Mouse (Mus musculus) hindbrain, embryonic 16.5 days (tissue): Measurements from ENCODE around the gene Ift20. TPM values are rescaled to one million over a fixed set of nuclear protein-coding genes. Genes with fewer than 3 reads are reported as not detected.
A peak's percentile ranks its signal among the peaks of the same experiment; 100 is the strongest.

Experiments
- ATAC-seq: fragments of 200-750 bp; cut with Nextera tagmentation; 2 replicates; pipeline ENCODE4 v1.8.0; 2017; ENCODE audit warnings: moderate TSS enrichment, moderate library complexity
- H3K27ac ChIP-seq: fragments of 300-500 bp; sonication (generic); 2 replicates; pipeline ENCODE4 v1.5.1; 2014; ENCODE audit warnings: low read depth, mild to moderate bottlenecking, control low read depth, low read length, moderate library complexity
- H3K27me3 ChIP-seq: fragments of 300-500 bp; sonication (generic); replicated peaks from 2 replicates; pipeline ENCODE4 v1.6.1; 2014; ENCODE audit warnings: low read length; ENCODE audit not compliant: control insufficient read depth, insufficient read depth
- H3K36me3 ChIP-seq: fragments of 300-500 bp; sonication (generic); 2 replicates; pipeline ENCODE4 v1.6.1; 2014; ENCODE audit warnings: mild to moderate bottlenecking, low read length, moderate library complexity, mixed read lengths; ENCODE audit not compliant: control insufficient read depth, insufficient read depth
- H3K4me1 ChIP-seq: fragments of 300-500 bp; sonication (generic); 2 replicates; pipeline ENCODE4 v1.6.1; 2014; ENCODE audit warnings: low read depth, low read length; ENCODE audit not compliant: control insufficient read depth, insufficient read depth
- H3K4me2 ChIP-seq: fragments of 300-500 bp; sonication (generic); 2 replicates; pipeline ENCODE4 v1.6.1; 2014; ENCODE audit warnings: mild to moderate bottlenecking, low read length, control low read depth, moderate library complexity
- H3K4me3 ChIP-seq: fragments of 300-500 bp; sonication (generic); 2 replicates; pipeline ENCODE4 v1.5.1; 2014; ENCODE audit warnings: mild to moderate bottlenecking, low read length, control low read depth, moderate library complexity
- H3K9ac ChIP-seq: fragments of 300-500 bp; sonication (generic); 2 replicates; pipeline ENCODE4 v1.6.1; 2014; ENCODE audit warnings: low read depth, mild to moderate bottlenecking, control low read depth, low read length, moderate library complexity
- H3K9me3 ChIP-seq: fragments of 300-500 bp; sonication (generic); 2 replicates; pipeline ENCODE4 v1.6.1; 2014; ENCODE audit warnings: mild to moderate bottlenecking, low read length, moderate library complexity; ENCODE audit not compliant: control insufficient read depth
- WGBS: fragments of 180-500 bp; shearing (Covaris S2); extraction: QIAGEN DNeasy Blood & Tissue Kit; methylation state at CpG from one replicate; pipeline ENCODE4 v1.1.7; 2014; 5-methylcytosine and 5-hydroxymethylcytosine counted together
- polyA plus RNA-seq: library from polyadenylated mRNA; unstranded; fragments of >200 nt; fragmentation: Nextera tagmentation; extraction: Ambion mirVana; gene quantifications from 2 replicates; pipeline ENCODE4 v1.2.1, GENCODE M21; 2015

Gene Ift20
- 118 and 124 TPM in 2 replicates for polyA plus RNA-seq

DNA sequence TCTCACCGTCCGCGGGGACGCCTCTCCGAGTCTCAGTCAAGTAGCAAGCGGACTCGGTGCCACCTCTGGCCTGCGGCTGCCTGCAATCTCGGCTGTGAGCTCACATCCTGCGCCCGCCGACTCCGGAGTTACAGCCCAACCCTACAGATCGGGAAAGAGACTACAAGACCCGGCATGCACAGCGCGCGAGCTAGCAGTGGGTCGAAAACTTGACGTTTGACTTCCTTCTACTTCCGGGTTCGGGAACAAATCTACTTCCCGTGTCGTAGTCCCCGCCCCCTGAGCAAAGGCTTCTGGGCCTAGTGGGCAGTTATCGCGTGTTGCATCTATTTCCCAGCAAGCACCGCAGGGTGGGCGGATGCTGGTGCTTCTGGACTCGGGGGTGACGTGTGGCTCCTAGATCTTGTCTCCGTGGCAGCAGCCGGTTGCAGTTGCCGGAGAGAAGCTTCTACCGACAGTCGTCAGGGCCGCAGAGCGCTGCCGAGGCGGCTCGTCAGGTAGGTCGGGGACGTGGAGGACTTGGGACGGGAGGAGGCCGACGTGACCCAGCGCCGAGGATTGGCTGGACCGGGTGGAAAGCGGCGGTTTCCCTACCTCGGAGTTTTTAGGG, at the start of gene Ift20, which contains the start of gene Tnfaip1:
Gene Ift20 (plus strand): TSS at position 282 of the 610 bp plus-strand sequence.
Gene Tnfaip1 (minus strand): TSS at position 253 of the 610 bp plus-strand sequence.
- Histone ChIP-seq H3K36me3 (peaks cover 8% of the 10 kb centered on the region), H3K27ac (peak within 1 kb of the TSS; percentile 89), H3K9ac (peak within 1 kb of the TSS; percentile 81), H3K4me1 (peaks cover 26% of the 10 kb centered on the region), H3K4me2 (peak within 1 kb of the TSS; percentile 86), H3K27me3 (no peaks in the 10 kb centered on the region), H3K9me3 (no peaks in the 10 kb centered on the region), H3K4me3 (peak within 1 kb of the TSS; percentile 59)
- ATAC-seq, result peak; percentile 98
- WGBS, result under 1% methylated on average over 52 of the region's 52 CpGs

DNA sequence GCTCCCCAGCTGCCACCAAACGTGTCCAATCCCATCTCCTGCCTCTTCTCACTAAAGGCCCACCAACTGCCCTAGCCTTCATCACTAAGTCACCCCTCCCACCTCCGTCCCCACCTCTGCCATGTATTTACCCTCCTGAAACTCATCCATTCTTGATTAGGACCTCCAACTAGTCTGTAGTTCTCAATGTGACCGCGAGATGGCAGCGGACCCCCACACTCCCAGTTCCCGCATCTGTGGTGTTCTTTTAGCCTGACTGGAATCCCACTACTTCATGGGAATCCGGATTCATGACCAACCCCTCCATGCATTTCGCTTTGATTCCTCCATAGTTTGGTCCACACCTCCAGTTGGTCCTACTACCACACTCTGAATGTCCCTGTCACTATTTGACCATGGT, 48.0 kb upstream of the Ift20 start:
- peaks cover 24% of the 10 kb centered on the region for H3K36me3 ChIP-seq
- no peak overlapping the region for H3K27ac ChIP-seq
- no peak overlapping the region for H3K9ac ChIP-seq
- H3K4me1 ChIP-seq, result peaks cover 9% of the 10 kb centered on the region
- H3K27me3 ChIP-seq, result no peaks in the 10 kb centered on the region
- 0 out of 2 replicates have a peak, but pooled peaks have one; percentile 1 for ATAC-seq
- no peak overlapping the region for H3K4me3 ChIP-seq
- WGBS, result 4% methylated on average over 8 of the region's 8 CpGs
- no peak overlapping the region for H3K4me2 ChIP-seq
- no peaks in the 10 kb centered on the region for H3K9me3 ChIP-seq

DNA sequence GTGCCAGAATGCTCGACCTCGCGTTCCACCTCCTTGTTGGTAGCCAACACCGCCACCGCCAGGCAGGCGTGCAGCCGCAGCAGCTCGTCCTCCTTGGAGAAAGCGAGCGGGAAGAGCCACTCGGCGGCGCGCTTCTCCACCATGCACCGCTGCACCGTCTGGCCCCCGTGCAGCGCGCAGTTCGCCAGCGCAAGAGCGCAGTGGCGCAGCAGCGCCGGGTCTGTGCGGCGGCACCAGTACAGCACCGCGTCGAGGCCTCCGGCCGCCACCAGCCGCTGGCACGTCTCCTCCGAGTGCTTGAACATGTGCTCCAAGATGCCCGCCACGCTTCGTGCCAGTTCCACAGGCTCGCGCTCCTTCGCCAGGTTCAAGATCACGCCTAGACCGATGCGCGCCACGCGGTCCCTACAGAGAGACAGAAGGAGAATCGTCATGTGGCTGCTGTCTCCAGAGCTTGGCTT, 45.4 kb upstream of the Ift20 start:
- Histone ChIP-seq H3K27me3 (no peaks in the 10 kb centered on the region), H3K4me1 (peaks cover 13% of the 10 kb centered on the region), H3K36me3 (peaks cover 15% of the 10 kb centered on the region), H3K9ac (peak overlapping the region; percentile 20), H3K4me2 (peak overlapping the region; percentile 47), H3K9me3 (no peaks in the 10 kb centered on the region), H3K27ac (no peak overlapping the region), H3K4me3 (peak overlapping the region; percentile 19)
- peak; percentile 80 for ATAC-seq
- WGBS, result 9% methylated on average over 48 of the region's 48 CpGs

- Histone ChIP-seq H3K4me2 (peak overlapping the region; percentile 73), H3K4me1 (peaks cover 18% of the 10 kb centered on the region), H3K36me3 (no peaks in the 10 kb centered on the region), H3K9ac (peak overlapping the region; percentile 86), H3K9me3 (no peaks in the 10 kb centered on the region), H3K4me3 (peak overlapping the region; percentile 80), H3K27ac (peak overlapping the region; percentile 93; the same call in 1 of the 2 replicates), H3K27me3 (peaks cover 3% of the 10 kb centered on the region; the same call in 1 of the 2 replicates)
- ATAC-seq, result no peak
- 7% methylated on average over 6 of the region's 6 CpGs for WGBS
These were observed 40.3 kb upstream of the Ift20 start for GRCm38 (mm10) chr11:78495904-78496303.

- H3K4me3 ChIP-seq, result peak overlapping the region; percentile 80
- peak overlapping the region; percentile 93 for H3K27ac ChIP-seq
- H3K9me3 ChIP-seq, result no peaks in the 10 kb centered on the region
- peak; percentile 86 for ATAC-seq
- H3K9ac ChIP-seq, result peak overlapping the region; percentile 86
- under 1% methylated on average over 44 of the region's 44 CpGs for WGBS
- no peaks in the 10 kb centered on the region for H3K36me3 ChIP-seq
- H3K27me3 ChIP-seq, result peaks cover 3% of the 10 kb centered on the region; the same call in 1 of the 2 replicates
- peak overlapping the region; percentile 73 for H3K4me2 ChIP-seq
- peaks cover 15% of the 10 kb centered on the region for H3K4me1 ChIP-seq
These were observed 39.1 kb upstream of the Ift20 start for GRCm38 (mm10) chr11:78497071-78497541.

DNA sequence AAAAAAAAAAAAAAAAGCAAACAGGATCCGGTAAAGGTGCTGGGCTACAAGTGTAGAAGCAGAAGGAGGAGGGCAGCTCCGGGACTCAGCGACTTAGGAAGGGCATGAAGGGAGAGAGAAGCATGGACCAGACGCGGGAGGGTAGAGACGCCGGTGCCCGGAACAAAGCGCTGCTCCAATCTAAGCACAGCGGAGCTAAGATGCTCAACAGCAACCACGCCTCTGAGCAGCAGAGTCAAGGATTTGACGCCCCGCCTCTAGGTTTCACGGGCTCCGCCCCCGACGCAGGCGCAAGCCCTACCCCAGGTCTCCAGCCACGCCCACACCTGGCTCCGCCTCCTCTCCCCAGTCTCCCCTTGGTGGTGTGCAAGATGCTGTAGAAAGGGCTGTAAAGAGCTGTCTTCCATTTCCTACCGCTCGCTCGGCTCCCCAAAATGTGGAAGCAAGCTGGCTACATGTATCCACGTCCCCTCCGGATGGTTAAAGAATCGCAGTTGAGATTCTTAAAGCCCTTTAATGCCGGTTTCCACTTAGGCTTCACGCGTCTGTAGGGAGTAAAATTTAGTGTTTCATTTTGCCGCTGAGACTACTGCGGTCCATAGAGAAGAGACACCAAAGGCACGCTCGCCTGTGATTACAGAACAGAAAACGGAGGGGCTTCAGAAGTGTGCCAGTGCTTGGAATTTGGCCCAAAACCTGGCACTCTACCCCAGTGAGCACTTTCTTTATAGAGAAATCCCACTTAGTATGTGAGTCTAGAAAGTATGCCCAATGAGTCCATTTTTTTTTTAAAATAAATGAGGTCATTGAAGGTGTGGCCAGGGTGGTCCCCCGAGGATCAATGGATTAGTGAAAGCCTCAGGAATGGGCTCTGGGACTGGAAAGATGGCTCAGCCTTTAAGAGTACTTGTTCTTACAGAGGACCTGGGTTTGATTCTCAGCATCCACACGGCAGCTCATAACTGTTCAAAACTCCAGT, 38.3 kb upstream of the Ift20 start, which contains the start of gene Sarm1:
Gene Sarm1 (minus strand): TSS at position 211 of the 979 bp plus-strand sequence.
- peak within 1 kb of the TSS; percentile 80 for H3K4me3 ChIP-seq
- peak within 1 kb of the TSS; percentile 93 for H3K27ac ChIP-seq
- H3K4me1 ChIP-seq, result peaks cover 15% of the 10 kb centered on the region
- H3K27me3 ChIP-seq, result peaks cover 3% of the 10 kb centered on the region; the same call in 1 of the 2 replicates
- WGBS, result 3% methylated on average over 36 of the region's 36 CpGs
- peak; percentile 96 for ATAC-seq
- no peaks in the 10 kb centered on the region for H3K36me3 ChIP-seq
- H3K4me2 ChIP-seq, result peak within 1 kb of the TSS; percentile 73
- H3K9me3 ChIP-seq, result no peaks in the 10 kb centered on the region
- H3K9ac ChIP-seq, result peak within 1 kb of the TSS; percentile 86

GRCm38 (mm10) chr11:78499004-78499403, 37.2 kb upstream of the Ift20 start, which contains the start of gene Vtn:
Gene Vtn, plus strand, starts transcription at chr11:78499091.
- WGBS, result 51% methylated on average over 7 of the region's 7 CpGs

DNA sequence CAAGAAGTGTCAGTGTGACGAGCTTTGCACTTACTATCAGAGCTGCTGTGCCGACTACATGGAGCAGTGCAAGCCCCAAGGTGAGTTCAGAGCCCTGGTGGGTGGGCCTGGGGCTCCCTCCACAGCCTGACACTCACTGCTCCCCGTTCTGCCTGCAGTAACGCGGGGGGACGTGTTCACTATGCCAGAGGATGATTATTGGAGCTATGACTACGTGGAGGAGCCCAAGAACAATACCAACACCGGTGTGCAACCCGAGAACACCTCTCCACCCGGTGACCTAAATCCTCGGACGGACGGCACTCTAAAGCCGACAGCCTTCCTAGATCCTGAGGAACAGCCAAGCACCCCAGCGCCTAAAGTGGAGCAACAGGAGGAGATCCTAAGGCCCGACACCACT, 36.6 kb upstream of the Ift20 start:
- no peak overlapping the region for H3K9ac ChIP-seq
- no peak overlapping the region for H3K4me2 ChIP-seq
- H3K27me3 ChIP-seq, result peaks cover 3% of the 10 kb centered on the region; the same call in 1 of the 2 replicates
- no peak for ATAC-seq
- peaks cover 15% of the 10 kb centered on the region for H3K4me1 ChIP-seq
- H3K27ac ChIP-seq, result no peak overlapping the region
- no peaks in the 10 kb centered on the region for H3K36me3 ChIP-seq
- H3K9me3 ChIP-seq, result no peaks in the 10 kb centered on the region
- peak overlapping the region; percentile 10 for H3K4me3 ChIP-seq
- WGBS, result 57% methylated on average over 16 of the region's 16 CpGs

More at GRCm38 (mm10) chr11:78499004-78499403, 37.2 kb upstream of the Ift20 start, which contains the start of gene Vtn:
- peak within 1 kb of the TSS; percentile 73 for H3K4me2 ChIP-seq
- H3K4me3 ChIP-seq, result peak within 1 kb of the TSS; percentile 80
- no peaks in the 10 kb centered on the region for H3K36me3 ChIP-seq
- peak within 1 kb of the TSS; percentile 93 for H3K27ac ChIP-seq
- no peaks in the 10 kb centered on the region for H3K9me3 ChIP-seq
- no peak for ATAC-seq
- H3K9ac ChIP-seq, result peak within 1 kb of the TSS; percentile 86
- H3K27me3 ChIP-seq, result peaks cover 3% of the 10 kb centered on the region; the same call in 1 of the 2 replicates
- peaks cover 15% of the 10 kb centered on the region for H3K4me1 ChIP-seq
